Mouse (Mus musculus) cerebellum, adult 2 months (tissue): ENCODE data around the gene Grn.
A peak's percentile ranks its signal among the peaks of the same experiment; 100 is the strongest.

ENCODE experiments used
- CTCF ChIP-seq: fragments of 200-500 bp; IDR thresholded peaks from 2 replicates; pipeline ENCODE4 v1.5.1; 2011; ENCODE audit warnings: low read depth, mild to moderate bottlenecking, control low read depth, low read length, moderate library complexity, borderline replicate concordance; ENCODE audit not compliant: insufficient read depth
- POLR2A ChIP-seq: fragments of 200-500 bp; IDR thresholded peaks from 2 replicates; pipeline ENCODE4 v1.6.1; 2011; ENCODE audit warnings: low read length, control low read depth, borderline replicate concordance; ENCODE audit not compliant: insufficient read depth

GRCm38 (mm10) chr11:102455740-102456396, 25.8 kb downstream of the Grn start:
- peak; percentile 28; the same call in 1 of the 2 replicates for TF ChIP-seq CTCF
- peak; percentile 33; the same call in 1 of the 2 replicates for TF ChIP-seq POLR2A
